In the genomic region with DNA sequence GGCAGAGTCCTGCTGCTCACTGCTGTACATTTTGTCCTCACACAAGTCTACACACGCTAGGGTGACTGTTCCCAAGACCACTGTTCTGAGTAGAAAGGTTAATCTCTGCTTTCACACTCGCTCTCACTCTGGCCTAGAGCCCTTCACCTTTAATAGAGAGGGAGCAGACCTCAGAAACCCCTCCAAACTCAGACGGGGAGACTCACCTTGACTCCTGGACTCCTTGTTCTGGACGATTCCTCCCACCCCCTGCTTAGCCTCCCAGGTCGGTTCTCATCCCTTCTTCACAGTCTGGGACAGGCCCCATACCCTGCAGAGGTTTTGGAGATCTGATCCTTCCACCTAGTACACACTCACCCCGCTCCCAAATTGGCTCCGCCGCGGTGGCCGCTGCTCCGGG, we compare ENCODE assay signal across 8 mouse cellular contexts. TPM values are rescaled to one million over a fixed set of nuclear protein-coding genes. Genes with fewer than 3 reads are reported as not detected.
DNase-seq lines count a peak whose midpoint lies in the region; ATAC-seq lines count a peak whose summit lies in the region.

No protein-coding gene starts in this region.

- H3K4me3 ChIP-seq in kidney, embryonic 15.5 days (replicated peaks) = peak overlapping the region; percentile 69
- H3K4me3 ChIP-seq in hindbrain, embryonic 13.5 days = peak overlapping the region; percentile 81
- H3K4me3 ChIP-seq in midbrain, embryonic 15.5 days = peak overlapping the region; percentile 76

- peaks cover 40% of the 10 kb centered on the region for H3K4me1 ChIP-seq in kidney, embryonic 15.5 days
- H3K4me1 ChIP-seq in hindbrain, embryonic 13.5 days (replicated peaks) = peaks cover 56% of the 10 kb centered on the region
- H3K4me1 ChIP-seq in midbrain, embryonic 15.5 days = peaks cover 48% of the 10 kb centered on the region

- H3K27ac ChIP-seq in kidney, embryonic 15.5 days = peak overlapping the region; percentile 79
- peak overlapping the region; percentile 89 for H3K27ac ChIP-seq in hindbrain, embryonic 13.5 days
- peak overlapping the region; percentile 79 for H3K27ac ChIP-seq in midbrain, embryonic 15.5 days

- WGBS in kidney, embryonic 15.5 days = 1% methylated on average over 11 of the region's 11 CpGs
- WGBS in hindbrain, embryonic 13.5 days = 3% methylated on average over 11 of the region's 11 CpGs
- 1% methylated on average over 11 of the region's 11 CpGs for whole genome bisulfite sequencing in midbrain, embryonic 15.5 days

- H3K9ac ChIP-seq in kidney, embryonic 15.5 days = peak overlapping the region; percentile 73
- H3K9ac ChIP-seq in hindbrain, embryonic 13.5 days = peak overlapping the region; percentile 92
- peak overlapping the region; percentile 74 for H3K9ac ChIP-seq in midbrain, embryonic 15.5 days

- peak overlapping the region; percentile 86 for H3K4me2 ChIP-seq in kidney, embryonic 15.5 days
- H3K4me2 ChIP-seq in hindbrain, embryonic 13.5 days = peak overlapping the region; percentile 95
- H3K4me2 ChIP-seq in midbrain, embryonic 15.5 days = peak overlapping the region; percentile 62

- H3K27me3 ChIP-seq in kidney, embryonic 15.5 days = no peaks in the 10 kb centered on the region
- H3K27me3 ChIP-seq in hindbrain, embryonic 13.5 days = no peaks in the 10 kb centered on the region
- no peaks in the 10 kb centered on the region for H3K27me3 ChIP-seq in midbrain, embryonic 15.5 days (replicated peaks)

- H3K9me3 ChIP-seq in kidney, embryonic 15.5 days (replicated peaks) = no peaks in the 10 kb centered on the region
- H3K9me3 ChIP-seq in hindbrain, embryonic 13.5 days = no peaks in the 10 kb centered on the region
- no peaks in the 10 kb centered on the region for H3K9me3 ChIP-seq in midbrain, embryonic 15.5 days

- intact Hi-C loops in left cerebral cortex, postnatal 36 days (cut with DNase I) = loop anchor here (5.0 to 10.0 kb wide), 2 partner anchors 343 to 525 kb away; a partner anchor contains a TSS

- ATAC-seq in kidney, embryonic 15.5 days (replicated peaks; ENCODE audit: low FRiP score) = peak; percentile 33
- peak; percentile 38 for ATAC-seq in hindbrain, embryonic 13.5 days (ENCODE audit: low FRiP score)
- peak; percentile 38 for ATAC-seq in midbrain, embryonic 15.5 days (replicated peaks)

- H3K36me3 ChIP-seq in kidney, embryonic 15.5 days = peaks cover 19% of the 10 kb centered on the region
- H3K36me3 ChIP-seq in hindbrain, embryonic 13.5 days = peaks cover 23% of the 10 kb centered on the region
- peaks cover 21% of the 10 kb centered on the region for H3K36me3 ChIP-seq in midbrain, embryonic 15.5 days (replicated peaks)

- no peak for DNase-seq in kidney, postnatal 10 days
- peak; percentile 34 for DNase-seq in adipocyte (ENCODE audit: low spot score)
- no peak for DNase-seq in left cerebral cortex, postnatal 36 days (ENCODE audit: low spot score in 2 of 2)
- no peak for DNase-seq in left cerebral cortex, adult 8-10 months (ENCODE audit: low spot score in 2 of 2)
- no peak for DNase-seq in thymus, postnatal 0 days (ENCODE audit: low spot score)

RNA-seq across cellular contexts. Expression of a gene that starts 6.4 kb away (rescaled TPM):
- polyA plus RNA-seq in kidney, embryonic 15.5 days (2015; fragmentation: Nextera tagmentation; extraction: Ambion mirVana) = 10.8 and 11.8 TPM in 2 replicates
- polyA plus RNA-seq in hindbrain, embryonic 13.5 days (2015; fragmentation: Nextera tagmentation; extraction: Ambion mirVana) = 33.3 and 34.1 TPM in 2 replicates
- 52.0 and 55.3 TPM in 2 replicates for polyA plus RNA-seq in midbrain, embryonic 15.5 days (2015; fragmentation: Nextera tagmentation; extraction: Ambion mirVana)
- 10 to 100 TPM; 34.8 to 43.0 TPM for total RNA-seq in left cerebral cortex, postnatal 36 days (2021)
- total RNA-seq in left cerebral cortex, adult 8-10 months (2022) = 10 to 100 TPM; 32.3 to 44.5 (median 37.2) TPM
- polyA plus RNA-seq in thymus, postnatal 0 days (2015; fragmentation: Nextera tagmentation; extraction: Ambion mirVana) = 2.4 and 3.0 TPM in 2 replicates

RNA-seq across cellular contexts. Expression of a gene that starts 8.1 kb away (rescaled TPM):
- polyA plus RNA-seq in kidney, embryonic 15.5 days (2015; fragmentation: Nextera tagmentation; extraction: Ambion mirVana) = 346 and 352 TPM in 2 replicates
- polyA plus RNA-seq in hindbrain, embryonic 13.5 days (2015; fragmentation: Nextera tagmentation; extraction: Ambion mirVana) = 226 and 232 TPM in 2 replicates
- polyA plus RNA-seq in midbrain, embryonic 15.5 days (2015; fragmentation: Nextera tagmentation; extraction: Ambion mirVana) = 218 and 235 TPM in 2 replicates
- 100 to 1,000 TPM; 107 to 121 TPM for total RNA-seq in left cerebral cortex, postnatal 36 days (2021)
- 100 to 1,000 TPM in 3 of 4 experiments, 10 to 100 TPM in 1; 97.3 to 121 (median 114) TPM for total RNA-seq in left cerebral cortex, adult 8-10 months (2022)
- 207 and 226 TPM in 2 replicates for polyA plus RNA-seq in thymus, postnatal 0 days (2015; fragmentation: Nextera tagmentation; extraction: Ambion mirVana)

RNA-seq across cellular contexts. Expression of a gene that starts 14.0 kb away (rescaled TPM):
- polyA plus RNA-seq in kidney, embryonic 15.5 days (2015; fragmentation: Nextera tagmentation; extraction: Ambion mirVana) = 23.5 and 27.6 TPM in 2 replicates
- 27.4 and 27.5 TPM in 2 replicates for polyA plus RNA-seq in hindbrain, embryonic 13.5 days (2015; fragmentation: Nextera tagmentation; extraction: Ambion mirVana)
- 29.1 and 34.0 TPM in 2 replicates for polyA plus RNA-seq in midbrain, embryonic 15.5 days (2015; fragmentation: Nextera tagmentation; extraction: Ambion mirVana)
- total RNA-seq in left cerebral cortex, postnatal 36 days (2021) = 10 to 100 TPM; 30.4 to 37.5 TPM
- total RNA-seq in left cerebral cortex, adult 8-10 months (2022) = 10 to 100 TPM; 23.1 to 31.2 (median 25.2) TPM
- 17.0 and 18.3 TPM in 2 replicates for polyA plus RNA-seq in thymus, postnatal 0 days (2015; fragmentation: Nextera tagmentation; extraction: Ambion mirVana)

RNA-seq across cellular contexts. Expression of a gene that starts 19.1 kb away (rescaled TPM):
- polyA plus RNA-seq in kidney, embryonic 15.5 days (2015; fragmentation: Nextera tagmentation; extraction: Ambion mirVana) = 7.2 and 8.3 TPM in 2 replicates
- 18.6 and 19.7 TPM in 2 replicates for polyA plus RNA-seq in hindbrain, embryonic 13.5 days (2015; fragmentation: Nextera tagmentation; extraction: Ambion mirVana)
- 20.1 and 21.2 TPM in 2 replicates for polyA plus RNA-seq in midbrain, embryonic 15.5 days (2015; fragmentation: Nextera tagmentation; extraction: Ambion mirVana)
- 10 to 100 TPM; 50.5 to 71.9 TPM for total RNA-seq in left cerebral cortex, postnatal 36 days (2021)
- 10 to 100 TPM; 43.9 to 50.8 (median 48.2) TPM for total RNA-seq in left cerebral cortex, adult 8-10 months (2022)
- polyA plus RNA-seq in thymus, postnatal 0 days (2015; fragmentation: Nextera tagmentation; extraction: Ambion mirVana) = 0.15 and 0.29 TPM in 2 replicates

RNA-seq across cellular contexts. Expression of a gene that starts 29.3 kb away (rescaled TPM):
- 15.2 and 17.2 TPM in 2 replicates for polyA plus RNA-seq in kidney, embryonic 15.5 days (2015; fragmentation: Nextera tagmentation; extraction: Ambion mirVana)
- polyA plus RNA-seq in hindbrain, embryonic 13.5 days (2015; fragmentation: Nextera tagmentation; extraction: Ambion mirVana) = 20.0 and 21.9 TPM in 2 replicates
- polyA plus RNA-seq in midbrain, embryonic 15.5 days (2015; fragmentation: Nextera tagmentation; extraction: Ambion mirVana) = 22.8 and 29.5 TPM in 2 replicates
- total RNA-seq in left cerebral cortex, postnatal 36 days (2021) = 10 to 100 TPM in 1 of 2 experiments, 1 to 10 TPM in 1; 8.5 to 12.5 TPM
- 10 to 100 TPM; 12.5 to 14.6 (median 13.7) TPM for total RNA-seq in left cerebral cortex, adult 8-10 months (2022)
- polyA plus RNA-seq in thymus, postnatal 0 days (2015; fragmentation: Nextera tagmentation; extraction: Ambion mirVana) = 20.1 and 23.9 TPM in 2 replicates
